Mouse (Mus musculus) T-helper 17 cell (primary cell): ENCODE data around the gene Ctnnb1.
"Not testable (repeated sequence)": the region's sequence is repeated elsewhere in the genome, so short reads cannot be mapped to it uniquely, and the experiment has no call there.

ENCODE experiments used
- in situ Hi-C, 2 experiments: fragments of 300-600 bp; cut with MboI, MseI; formaldehyde crosslinking; loops; 1 replicate in 1 of 2; 2 replicates in 1 of 2; pipeline ENCODE4 v1.15.1; 2025; ENCODE audit warnings: high pct_unique_total_duplicates in 2 of 2

Ctnnb1 gene

GRCm38 (mm10) chr9:120929081-120929480 is at the start of gene Ctnnb1:
TSS of gene Ctnnb1 (plus strand) at chr9:120929216.
- in situ Hi-C loops, result loop anchor here in 1 of 2 experiments (10.0 kb wide), 1 partner anchor 914 kb away; no protein-coding TSS in a partner anchor

GRCm38 (mm10) chr9:120880286-120880685 is 48.7 kb upstream of the Ctnnb1 start:
- in situ Hi-C loops, result no loop called here

GRCm38 (mm10) chr9:120881121-120881520 is 47.9 kb upstream of the Ctnnb1 start:
- in situ Hi-C loops, result no loop called here

GRCm38 (mm10) chr9:120881839-120882238 is 47.2 kb upstream of the Ctnnb1 start:
- in situ Hi-C loops, result no loop called here

GRCm38 (mm10) chr9:120884726-120885125 is 44.3 kb upstream of the Ctnnb1 start:
- in situ Hi-C loops, result no loop called here

GRCm38 (mm10) chr9:120887631-120888030 is 41.4 kb upstream of the Ctnnb1 start:
- in situ Hi-C loops, result no loop called here

- in situ Hi-C loops, result no loop called here
Observed at GRCm38 (mm10) chr9:120893435-120893834, 35.6 kb upstream of the Ctnnb1 start.

- in situ Hi-C loops, result no loop called here
Observed at GRCm38 (mm10) chr9:120893971-120894370, 35.0 kb upstream of the Ctnnb1 start.

GRCm38 (mm10) chr9:120894376-120894775 is 34.6 kb upstream of the Ctnnb1 start:
- in situ Hi-C loops, result no loop called here

GRCm38 (mm10) chr9:120896502-120896901 is 32.5 kb upstream of the Ctnnb1 start:
- in situ Hi-C loops, result no loop called here

GRCm38 (mm10) chr9:120897269-120897668 is 31.7 kb upstream of the Ctnnb1 start:
- in situ Hi-C loops, result no loop called here

GRCm38 (mm10) chr9:120899833-120900232 is 29.2 kb upstream of the Ctnnb1 start:
- in situ Hi-C loops, result no loop called here

GRCm38 (mm10) chr9:120900338-120901274 is 28.4 kb upstream of the Ctnnb1 start:
- in situ Hi-C loops, result no loop called here

GRCm38 (mm10) chr9:120902562-120902961 is 26.5 kb upstream of the Ctnnb1 start:
- in situ Hi-C loops, result no loop called here

- in situ Hi-C loops, result no loop called here
Observed at GRCm38 (mm10) chr9:120908461-120908860, 20.6 kb upstream of the Ctnnb1 start.

- in situ Hi-C loops, result no loop called here
Observed at GRCm38 (mm10) chr9:120913152-120913551, 15.9 kb upstream of the Ctnnb1 start.

- in situ Hi-C loops, result no loop called here
Observed at GRCm38 (mm10) chr9:120914429-120914828, 14.6 kb upstream of the Ctnnb1 start.

GRCm38 (mm10) chr9:120914877-120915459 is 14.0 kb upstream of the Ctnnb1 start:
- in situ Hi-C loops, result no loop called here

GRCm38 (mm10) chr9:120917619-120918018 is 11.4 kb upstream of the Ctnnb1 start:
- in situ Hi-C loops, result not testable (repeated sequence)

GRCm38 (mm10) chr9:120918211-120918610 is 10.8 kb upstream of the Ctnnb1 start:
- in situ Hi-C loops, result no loop called here

GRCm38 (mm10) chr9:120918642-120919041 is 10.4 kb upstream of the Ctnnb1 start:
- in situ Hi-C loops, result no loop called here

- in situ Hi-C loops, result no loop called here
Observed at GRCm38 (mm10) chr9:120919130-120919529, 9.9 kb upstream of the Ctnnb1 start.

- in situ Hi-C loops, result loop anchor here in 1 of 2 experiments (10.0 kb wide), 1 partner anchor 911 kb away; no protein-coding TSS in a partner anchor
Observed at GRCm38 (mm10) chr9:120926126-120926525, 2.9 kb upstream of the Ctnnb1 start.
